Mouse (Mus musculus) lung, adult 18-20 months (tissue): ENCODE results near the gene Psmd9.

ENCODE experiments used
- DNase-seq, 2 experiments: peaks; one replicate each; pipeline ENCODE4 v3.0.0; 2022; ENCODE audit warnings: mixed read lengths in 2 of 2

Psmd9 gene

GRCm38 (mm10) chr5:123256841-123257755 is 87.9 kb downstream of the Psmd9 start:
- peak in 1 of 2 experiments; percentile 32 for DNase-seq

DNA sequence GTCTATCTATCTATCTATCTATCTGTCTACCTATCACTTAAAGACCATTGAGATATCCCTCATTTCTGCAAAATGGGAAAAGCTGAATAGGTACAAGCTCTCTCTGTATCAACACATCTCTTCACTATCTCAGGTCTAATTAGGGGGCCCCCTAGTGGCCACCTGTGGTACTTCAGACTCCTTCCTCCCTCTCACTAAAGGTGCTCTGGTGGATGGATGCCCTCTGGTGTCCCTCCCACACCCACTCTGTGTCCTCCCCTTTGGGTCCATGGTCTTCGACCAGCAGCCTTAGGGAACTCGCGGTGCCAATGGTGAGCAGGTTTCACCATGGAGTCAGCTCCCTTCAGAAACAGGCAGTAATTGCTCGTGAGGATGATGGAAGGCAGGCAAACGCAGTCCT is 89.8 kb downstream of the Psmd9 start:
- DNase-seq, result peak; percentile 42 to 56

DNA sequence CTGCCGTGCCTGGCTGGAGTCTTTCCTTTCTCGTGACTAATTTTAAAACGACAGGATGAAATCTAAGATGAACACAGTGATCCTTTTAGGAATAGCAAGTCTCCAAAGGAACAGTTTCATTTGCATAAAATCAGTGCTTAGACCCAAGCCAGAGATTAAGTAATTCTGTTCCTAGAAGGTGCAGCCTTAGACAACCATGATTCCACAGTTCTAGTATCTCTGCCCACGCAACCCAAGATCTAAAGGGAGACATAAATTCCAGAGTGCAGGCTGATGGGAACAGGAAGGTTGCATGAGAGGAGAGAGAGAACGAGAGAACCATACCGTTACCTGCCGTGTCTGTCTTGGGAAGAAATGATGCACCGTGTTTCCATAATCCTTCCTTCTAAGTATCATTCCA is 91.5 kb downstream of the Psmd9 start:
- no peak for DNase-seq

DNA sequence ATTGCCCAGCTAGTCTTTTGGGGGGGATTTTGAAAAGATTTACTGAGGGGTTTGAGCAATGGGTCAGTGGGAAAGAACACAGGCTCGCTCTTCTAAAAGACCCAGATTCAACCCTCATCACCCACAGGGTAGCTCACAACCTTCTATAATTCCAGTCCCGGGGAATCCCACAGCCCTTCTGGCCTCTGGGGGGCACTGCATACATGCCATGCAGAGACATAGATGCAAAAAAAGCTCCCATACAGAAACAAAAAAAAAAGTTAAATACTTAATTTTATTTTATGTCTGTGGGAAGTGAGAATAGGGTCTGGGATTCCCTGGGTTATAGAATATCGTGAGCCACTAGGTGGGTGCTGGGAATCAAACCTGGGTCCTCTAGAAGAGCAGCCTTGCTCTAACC is 97.7 kb downstream of the Psmd9 start:
- DNase-seq, result no peak

GRCm38 (mm10) chr5:123268477-123269474 is 99.6 kb downstream of the Psmd9 start:
- no peak for DNase-seq

GRCm38 (mm10) chr5:123270917-123271316 is 101.7 kb downstream of the Psmd9 start:
- no peak for DNase-seq

DNA sequence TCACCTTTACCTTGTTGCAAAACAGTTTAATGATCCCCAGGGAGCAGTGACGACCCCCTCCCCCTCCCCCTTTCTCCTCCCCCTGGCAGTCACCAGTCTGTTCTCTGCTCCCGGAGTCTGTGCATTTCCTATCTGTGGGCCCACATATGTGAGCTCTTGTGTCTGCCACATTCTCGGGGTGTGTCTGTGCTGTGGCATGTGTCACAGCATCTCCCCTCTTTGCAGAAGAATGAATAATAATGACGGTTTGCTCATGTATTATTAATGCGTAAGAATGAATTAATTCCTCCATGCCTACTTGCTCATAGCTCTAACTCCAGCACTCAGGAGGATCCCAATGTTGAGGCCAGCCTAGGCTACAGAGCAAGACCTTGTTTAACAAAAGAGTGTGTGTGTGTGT is 103.7 kb downstream of the Psmd9 start:
- no peak for DNase-seq

- no peak for DNase-seq
Observed at GRCm38 (mm10) chr5:123276636-123277341, 107.6 kb downstream of the Psmd9 start.

- DNase-seq, result peak in 1 of 2 experiments; percentile 15
Observed at GRCm38 (mm10) chr5:123277342-123277701, 108.1 kb downstream of the Psmd9 start.

DNA sequence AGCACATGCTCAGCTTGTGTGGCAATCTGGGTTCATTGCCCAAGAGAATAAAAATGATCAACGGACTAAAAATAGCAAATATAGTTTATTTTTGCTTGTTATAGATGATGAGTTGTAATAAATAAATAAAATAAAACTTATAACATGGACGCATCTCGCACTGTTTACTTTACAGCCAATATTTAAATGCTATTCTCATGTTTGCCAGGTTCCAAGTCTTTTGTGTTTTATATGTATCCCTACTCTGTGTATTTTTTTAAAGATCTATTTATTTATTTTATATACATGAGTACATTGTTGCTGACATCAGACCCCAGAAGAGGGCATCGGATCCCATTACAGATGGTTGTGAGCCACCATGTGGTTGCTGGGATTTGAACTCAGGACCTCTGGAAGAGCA is 108.5 kb downstream of the Psmd9 start:
- no peak for DNase-seq

- no peak for DNase-seq
Observed at GRCm38 (mm10) chr5:123279248-123279647, 110.0 kb downstream of the Psmd9 start.

DNA sequence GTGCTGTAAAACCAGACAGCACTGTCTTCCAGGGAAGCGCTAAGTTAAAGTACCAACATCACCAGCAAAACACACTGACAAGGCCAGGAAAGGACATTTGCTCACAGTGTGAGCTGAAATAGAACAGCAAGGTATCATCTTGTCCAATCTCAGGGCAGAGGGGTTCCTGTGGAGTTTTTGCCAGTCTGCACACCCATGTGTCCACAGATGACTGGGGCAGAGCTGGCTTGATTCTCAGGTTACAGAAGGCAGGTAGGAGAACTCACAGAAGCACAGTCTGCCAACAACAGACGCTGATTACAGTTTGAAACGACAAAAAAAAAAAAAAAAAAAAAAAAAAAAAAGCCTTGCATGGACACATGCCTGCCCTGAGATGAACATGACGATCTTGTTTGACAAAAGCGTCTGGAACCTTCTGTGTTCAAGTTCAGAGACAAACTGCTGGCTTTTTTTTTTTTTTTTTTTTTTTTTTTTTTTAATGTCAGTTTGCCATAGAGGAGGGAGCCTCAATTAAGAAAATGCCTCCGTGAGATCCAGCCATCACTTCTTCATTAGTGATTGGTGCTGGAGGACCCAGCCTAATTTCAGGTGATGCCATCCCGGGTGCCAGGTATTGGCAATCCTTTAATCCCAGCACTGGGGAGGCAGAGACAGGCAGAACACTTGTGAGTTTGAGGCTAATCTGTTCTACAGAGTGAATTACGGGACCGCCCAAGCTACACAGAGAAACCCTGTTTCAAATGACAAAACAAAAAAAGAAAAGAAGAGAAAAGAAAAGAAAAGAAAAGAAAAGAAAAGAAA is 112.3 kb downstream of the Psmd9 start:
- no peak for DNase-seq

DNA sequence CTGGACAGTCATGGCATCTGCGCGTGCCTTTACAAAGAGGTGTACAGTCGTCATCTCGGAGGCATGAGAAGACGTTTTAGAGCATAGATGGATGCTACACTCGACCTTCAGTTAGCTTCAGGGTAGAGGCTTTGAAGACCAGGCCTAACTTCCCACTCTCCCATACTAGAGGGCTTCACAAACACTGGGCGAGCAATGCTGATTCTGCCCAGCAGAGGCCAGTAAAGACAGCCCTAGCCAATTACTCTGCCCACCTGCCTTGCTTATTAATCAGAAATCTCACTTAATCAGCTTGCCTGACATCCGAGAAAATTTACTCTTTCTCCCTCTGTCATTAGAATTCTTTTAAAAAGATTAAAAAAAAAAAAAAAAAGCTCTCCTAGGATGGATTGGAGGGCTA is 116.0 kb downstream of the Psmd9 start:
- peak in 1 of 2 experiments; percentile 22 for DNase-seq

DNA sequence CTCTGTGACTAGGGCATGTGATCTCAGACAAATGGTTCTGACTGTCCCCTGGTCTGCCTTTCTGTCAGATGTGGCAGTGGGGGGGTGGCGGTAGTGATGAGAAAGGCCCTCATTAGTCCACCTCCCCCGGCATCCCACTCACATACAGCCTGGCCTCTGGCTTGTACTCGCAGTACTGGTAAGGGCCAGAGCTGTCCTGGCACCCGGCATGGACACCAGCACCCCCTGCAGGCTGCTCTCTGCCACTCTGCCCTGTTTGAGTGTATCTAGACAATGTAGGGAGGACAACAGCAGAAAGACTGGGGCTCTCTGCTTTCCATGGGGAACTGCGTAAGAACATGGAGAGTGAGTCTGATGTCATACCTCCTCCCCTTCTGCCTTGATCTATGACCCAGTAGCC is 118.9 kb downstream of the Psmd9 start:
- peak in 1 of 2 experiments; percentile 10 for DNase-seq

- DNase-seq, result no peak
Observed at GRCm38 (mm10) chr5:123294653-123295052, 125.4 kb downstream of the Psmd9 start.

DNA sequence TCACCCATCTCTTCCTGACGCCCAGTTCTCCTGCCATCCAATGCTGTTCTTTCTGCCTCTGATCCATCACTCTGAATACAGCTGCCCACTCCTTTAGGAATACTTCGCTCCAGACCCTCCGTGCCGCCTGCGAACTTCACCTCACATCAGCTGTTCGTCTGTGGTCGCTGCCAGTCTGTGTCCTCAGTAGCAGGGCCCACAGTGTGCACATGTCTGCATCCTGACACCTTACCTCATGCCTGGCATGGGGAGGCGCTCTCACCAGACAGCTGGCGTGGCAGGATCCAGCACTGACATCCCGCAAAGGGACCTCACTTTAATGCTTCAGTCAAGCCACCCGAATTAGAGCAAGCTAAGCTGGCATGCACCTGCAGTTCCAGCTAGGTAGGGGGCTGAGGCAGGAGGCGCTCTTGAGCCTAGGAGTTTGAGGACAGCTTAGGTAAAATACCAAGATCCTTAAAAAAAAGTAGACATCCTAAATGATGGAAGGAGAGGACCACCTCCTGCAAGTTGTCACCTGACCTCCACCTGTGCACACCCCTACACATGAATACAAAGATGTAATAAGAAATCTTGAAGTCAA is 127.1 kb downstream of the Psmd9 start:
- no peak for DNase-seq

GRCm38 (mm10) chr5:123296972-123297754 is 128.0 kb downstream of the Psmd9 start:
- DNase-seq, result no peak

DNA sequence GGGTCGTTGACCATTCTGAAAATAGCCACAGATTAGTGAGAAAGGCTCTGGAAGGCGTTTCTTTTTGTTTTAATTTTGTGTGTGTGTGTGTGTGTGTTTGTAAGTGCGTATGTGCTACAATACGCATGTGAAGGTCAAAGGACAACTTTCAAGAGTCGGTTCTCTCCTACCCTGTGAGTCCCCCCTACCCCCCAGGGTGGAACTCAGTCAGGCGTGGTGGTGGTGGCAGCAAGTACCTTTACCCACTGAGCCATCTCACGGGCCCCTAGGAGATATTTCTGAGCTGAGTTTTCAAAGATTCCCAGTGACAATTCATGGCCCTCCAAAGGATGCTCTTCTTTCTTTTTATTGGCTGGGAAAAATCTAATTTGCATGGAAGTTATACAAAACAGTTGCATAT is 128.6 kb downstream of the Psmd9 start:
- no peak for DNase-seq

DNA sequence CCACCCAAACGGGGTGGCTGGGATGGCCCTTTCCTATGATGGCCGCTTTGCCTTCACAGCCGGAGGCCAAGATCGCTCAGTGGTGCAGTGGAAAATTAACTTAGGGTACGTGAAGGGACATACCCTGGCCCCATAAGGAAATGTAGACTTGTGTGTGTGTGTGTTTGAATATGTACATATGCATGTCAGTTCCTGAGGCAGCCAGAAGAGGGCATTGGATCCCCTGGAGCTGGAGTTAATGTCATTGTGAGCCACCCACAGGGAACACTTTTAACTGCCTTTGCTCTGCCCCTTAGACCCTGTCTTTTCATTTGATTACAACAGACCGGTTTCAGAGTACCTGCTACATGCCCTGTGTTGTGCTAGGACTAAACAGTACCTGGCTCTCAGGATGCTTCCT is 129.3 kb downstream of the Psmd9 start:
- DNase-seq, result no peak
